Mouse (Mus musculus) bone marrow, adult 2 months (tissue): ENCODE measurements at regions not wholly inside any gene's neighbourhood (a gene's known extent, or its start where the extent isn't known, plus 50 kb on each side); places are given as distances from the start of the nearest gene placed in this dataset.

ENCODE experiments used
- H3K27ac ChIP-seq: fragments of 200-500 bp; 2 replicates; pipeline ENCODE4 v1.5.1; 2012; ENCODE audit warnings: low read depth, mild to moderate bottlenecking, control low read depth, inconsistent platforms, low read length; ENCODE audit not compliant: control insufficient read depth, poor library complexity, insufficient read depth
- H3K4me1 ChIP-seq: fragments of 200-500 bp; 2 replicates; pipeline ENCODE4 v1.6.1; 2011; ENCODE audit warnings: low read length; ENCODE audit not compliant: control insufficient read depth, insufficient read depth
- H3K4me3 ChIP-seq: fragments of 200-500 bp; replicated peaks from 2 replicates; pipeline ENCODE3; 2011; ENCODE audit warnings: mild to moderate bottlenecking, low read depth, low read length, control low read depth; ENCODE audit not compliant: control insufficient read depth
- CTCF ChIP-seq: fragments of 200-500 bp; IDR thresholded peaks from 2 replicates; pipeline ENCODE4 v1.5.1; 2011; ENCODE audit warnings: low read length, control low read depth; ENCODE audit not compliant: control insufficient read depth, insufficient read depth
- POLR2A ChIP-seq: fragments of 200-500 bp; IDR thresholded peaks from 2 replicates; pipeline ENCODE4 v1.6.1; 2011; ENCODE audit warnings: low read depth, mild to moderate bottlenecking, control low read depth, low read length, borderline replicate concordance; ENCODE audit not compliant: control insufficient read depth
- WGBS: fragments of 180-500 bp; shearing (Covaris S2); methylation state at CpG from one replicate; pipeline ENCODE4 v1.1.7; 2018; 5-methylcytosine and 5-hydroxymethylcytosine counted together

DNA sequence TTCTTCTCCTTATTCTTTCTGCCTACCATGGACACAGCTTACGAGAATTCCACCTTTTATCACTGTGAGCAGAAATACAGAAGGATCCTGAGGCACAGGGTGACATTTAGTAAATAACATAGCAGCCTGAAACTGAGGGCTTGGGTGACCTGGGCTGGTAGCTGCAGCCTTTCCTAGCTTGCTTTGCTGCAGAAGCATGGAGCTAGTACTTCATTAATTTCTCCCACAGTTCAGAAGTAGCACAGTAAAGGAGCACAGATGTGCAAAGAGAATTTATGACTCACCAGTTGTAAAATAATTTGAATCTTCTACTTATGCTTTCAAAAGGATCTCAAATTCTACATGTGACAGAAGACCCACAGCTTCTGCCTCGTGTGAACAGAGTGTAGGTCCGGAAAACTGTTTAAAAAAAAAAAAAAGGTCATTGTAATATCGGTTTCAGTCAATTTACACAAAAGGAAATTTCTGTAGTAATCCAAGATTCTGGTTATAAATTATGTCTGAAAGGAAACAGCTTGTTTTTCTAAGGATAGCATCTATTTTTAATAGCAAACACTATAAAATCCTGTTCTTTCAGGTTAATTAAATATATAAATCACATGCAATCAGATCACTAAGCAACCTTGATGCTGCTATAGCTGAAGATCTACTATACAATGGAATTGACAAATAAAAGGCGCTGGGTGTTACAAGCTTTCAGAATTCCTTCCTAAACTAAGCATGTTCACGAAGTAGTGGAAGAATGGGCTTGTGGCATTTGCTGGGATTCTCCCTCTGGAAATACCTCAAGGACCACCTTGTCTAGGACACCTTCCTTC lies 64.0 kb upstream of the Mef2c start:
- no peaks in the 10 kb centered on the region for H3K4me1 ChIP-seq
- TF ChIP-seq CTCF (no peak), POLR2A (no peak)
- H3K4me3 ChIP-seq = no peak overlapping the region
- H3K27ac ChIP-seq = no peak overlapping the region
- 67% methylated on average over 6 of the region's 6 CpGs for WGBS

DNA sequence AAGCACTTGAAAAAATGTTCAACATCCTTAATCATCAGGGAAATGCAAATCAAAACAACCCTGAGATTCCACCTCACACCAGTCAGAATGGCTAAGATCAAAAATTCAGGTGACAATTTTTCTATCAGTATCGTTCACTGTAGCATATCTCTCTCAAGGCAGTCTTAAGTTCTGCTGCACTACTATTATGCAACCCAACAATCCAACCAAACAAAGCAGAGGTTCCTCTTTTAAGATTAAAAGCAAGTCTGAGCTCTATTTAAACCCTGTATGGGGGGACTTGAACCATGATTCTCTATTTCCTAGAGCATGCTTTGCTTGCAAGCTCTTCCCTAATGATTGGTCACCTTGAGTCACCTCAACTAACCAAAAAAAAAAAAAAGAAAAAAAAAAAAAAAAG lies 59.6 kb upstream of the Mef2c start:
- H3K4me1 ChIP-seq = no peaks in the 10 kb centered on the region
- no peak for TF ChIP-seq CTCF
- TF ChIP-seq POLR2A = no peak
- no peak overlapping the region for H3K4me3 ChIP-seq
- 58% methylated on average over 1 of the region's 1 CpGs for WGBS
- no peak overlapping the region for H3K27ac ChIP-seq

GRCm38 (mm10) chr13:83450820-83451219 lies 53.0 kb upstream of the Mef2c start:
- no peak for TF ChIP-seq POLR2A
- Histone ChIP-seq H3K27ac (no peak overlapping the region), H3K4me3 (no peak overlapping the region), H3K4me1 (no peaks in the 10 kb centered on the region)

DNA sequence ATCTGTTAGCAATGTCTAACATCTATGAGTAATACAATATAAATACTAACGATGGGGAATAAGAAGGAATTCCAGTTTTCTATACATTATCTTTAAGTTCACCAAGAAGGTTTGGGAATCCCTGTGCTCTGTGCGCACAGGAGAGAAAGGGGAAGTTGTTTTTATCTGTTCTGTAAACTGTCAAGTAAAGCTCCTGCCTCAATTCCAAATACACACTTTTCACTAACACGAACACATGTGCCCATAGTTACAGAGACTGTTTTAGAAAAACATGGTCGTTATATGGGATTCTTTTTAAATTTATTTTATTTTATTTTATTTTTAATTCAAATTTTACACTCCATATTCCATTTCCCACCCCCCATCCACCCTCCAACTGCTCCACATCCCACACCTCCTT lies 50.8 kb upstream of the Mef2c start:
- H3K4me3 ChIP-seq = no peak overlapping the region
- no peak for TF ChIP-seq CTCF
- TF ChIP-seq POLR2A = no peak
- H3K27ac ChIP-seq = no peak overlapping the region
- 50% methylated on average over 4 of the region's 4 CpGs for WGBS
- no peaks in the 10 kb centered on the region for H3K4me1 ChIP-seq
